Mouse (Mus musculus) brain, embryonic 14.5 days (tissue): ENCODE measurements around the gene Slc39a13.

Experiments
- CTCF ChIP-seq: fragments of 200-500 bp; IDR thresholded peaks from 2 replicates; pipeline ENCODE4 v1.5.1; 2012; ENCODE audit warnings: inconsistent platforms, mild to moderate bottlenecking, moderate library complexity, borderline replicate concordance; ENCODE audit not compliant: insufficient read depth, insufficient read length; ENCODE audit errors: extremely low read depth
- POLR2A ChIP-seq: fragments of 200-500 bp; IDR thresholded peaks from 2 replicates; pipeline ENCODE4 v1.6.1; 2012; ENCODE audit warnings: mild to moderate bottlenecking, inconsistent platforms, borderline replicate concordance; ENCODE audit not compliant: poor library complexity, insufficient read depth, insufficient read length, severe bottlenecking; ENCODE audit errors: extremely low read depth

DNA sequence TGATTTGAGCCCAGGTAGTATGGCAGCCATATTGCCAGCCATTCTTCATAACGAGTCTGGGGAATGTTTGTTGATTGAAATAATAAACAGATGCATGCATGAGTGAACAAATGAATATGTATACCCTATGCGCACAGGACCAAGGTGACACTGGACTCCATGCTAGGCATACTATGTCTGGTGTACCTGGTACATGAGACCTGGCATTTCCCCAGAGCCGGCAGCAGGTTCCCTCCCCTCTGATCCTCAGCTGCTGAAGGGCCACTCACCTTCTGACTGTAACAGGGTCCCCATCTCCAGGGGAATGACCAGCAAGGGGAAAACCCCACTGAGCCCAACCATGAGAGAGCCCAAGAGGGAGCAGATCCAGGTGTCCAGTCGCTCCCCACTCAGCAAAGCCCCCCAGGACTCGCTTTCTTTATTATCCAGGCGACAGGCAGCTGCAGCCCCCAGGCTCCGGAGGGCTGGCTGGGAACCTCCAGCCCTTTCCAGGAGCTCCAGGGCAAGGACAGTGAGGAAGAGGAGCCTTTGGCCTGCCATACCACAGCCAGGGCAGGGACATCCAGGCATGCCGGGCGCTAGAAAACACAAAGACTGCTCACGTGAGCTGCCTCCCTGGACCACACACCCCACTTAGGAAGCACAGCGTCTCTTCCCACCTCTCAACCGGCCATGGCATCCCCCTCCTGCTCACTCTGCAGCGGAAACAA lies 1.9 kb downstream of the Slc39a13 start:
- no peak for TF ChIP-seq CTCF
- TF ChIP-seq POLR2A = no peak
